Mouse (Mus musculus): ENCODE results near the gene Ranbp3.

The Ranbp3 gene

DNA sequence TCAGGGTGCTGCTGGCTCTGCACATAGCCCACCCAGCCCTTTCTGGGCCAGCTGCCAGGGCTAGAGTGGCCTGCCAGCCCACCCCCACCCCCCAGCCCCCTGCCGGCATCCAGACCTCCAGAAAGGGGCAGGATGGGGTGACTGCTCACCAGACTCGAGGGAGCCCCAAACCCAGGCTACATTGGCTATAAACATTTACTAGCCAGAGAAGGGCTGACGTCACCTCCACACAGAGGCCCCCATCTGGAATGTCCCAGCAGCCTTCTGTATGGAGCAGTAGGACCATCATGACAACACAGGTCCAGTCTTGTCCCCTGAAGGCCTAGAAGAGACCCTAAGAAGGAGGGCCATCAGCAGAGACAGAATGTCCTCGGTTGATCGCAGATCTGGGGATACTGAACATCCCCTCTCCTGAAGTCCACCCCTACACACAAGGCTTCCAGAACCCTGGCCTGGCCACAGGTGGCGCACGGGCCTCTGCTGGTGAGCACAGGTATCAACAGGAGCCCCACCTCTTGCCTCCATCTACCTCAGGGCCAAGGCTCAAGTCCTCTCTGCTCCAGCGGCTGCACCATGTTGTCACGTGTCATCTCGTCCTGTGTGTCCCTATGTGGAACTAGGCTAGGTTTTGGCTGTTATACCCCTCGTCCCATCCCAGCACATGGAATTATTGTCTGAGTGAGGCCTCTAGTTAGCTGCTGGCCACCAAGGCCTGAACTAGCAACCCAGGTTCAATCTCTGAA lies 50.5 kb downstream of the Ranbp3 start:
- DNase-seq (ENCODE audit: low spot score in 2 of 2): no peak

DNA sequence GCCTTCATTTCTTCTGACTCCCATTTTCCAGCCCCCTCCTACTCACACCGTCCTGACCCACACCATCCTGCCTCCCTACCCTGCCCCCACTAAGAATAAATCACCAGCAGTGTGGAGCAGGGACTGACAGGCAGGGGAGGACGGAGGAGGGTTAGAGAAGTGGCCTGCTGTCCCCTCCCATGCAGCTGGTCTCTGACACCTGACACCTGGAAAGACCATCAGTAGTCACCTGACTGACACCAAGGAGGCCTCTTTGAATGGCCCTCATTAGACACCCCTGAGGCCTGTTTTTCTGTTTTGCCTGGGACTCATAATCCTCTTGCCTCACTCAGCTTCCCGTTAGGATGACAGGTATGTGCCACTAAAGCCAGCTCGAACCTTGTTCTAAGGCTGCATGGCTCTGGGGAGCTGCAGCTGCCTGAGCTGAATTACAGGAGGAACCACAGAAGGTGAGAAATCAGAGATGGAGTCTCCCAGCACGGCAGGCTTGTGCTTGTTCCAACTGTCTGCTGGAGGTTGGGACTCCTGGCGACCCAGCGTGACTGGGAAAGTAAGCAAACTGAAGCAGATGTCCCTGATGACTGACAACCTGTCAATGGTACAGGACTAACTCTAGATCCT lies 54.0 kb downstream of the Ranbp3 start:
- no peak for DNase-seq (ENCODE audit: low spot score in 2 of 2)

DNA sequence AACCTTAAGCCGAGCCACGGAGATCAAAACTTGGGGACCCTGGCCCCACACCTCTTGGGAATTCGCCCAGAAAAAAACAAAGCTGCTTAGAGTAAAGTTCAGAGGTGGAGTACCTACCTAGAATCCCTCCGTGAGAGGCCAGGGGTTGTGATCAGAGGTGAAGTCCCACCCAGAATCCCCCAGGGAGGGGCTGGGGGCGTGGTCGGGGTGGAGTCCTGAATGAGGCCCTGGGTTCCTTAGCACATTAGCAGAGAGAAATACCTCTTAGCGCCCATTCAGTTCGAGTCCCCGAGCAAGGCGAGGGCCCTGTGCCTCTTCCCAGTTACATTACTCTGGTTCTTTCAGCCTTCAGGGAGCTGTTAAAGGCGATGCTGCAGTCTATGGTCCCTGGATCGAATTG lies 54.6 kb downstream of the Ranbp3 start:
- DNase-seq (ENCODE audit: low spot score in 2 of 2): no peak

DNA sequence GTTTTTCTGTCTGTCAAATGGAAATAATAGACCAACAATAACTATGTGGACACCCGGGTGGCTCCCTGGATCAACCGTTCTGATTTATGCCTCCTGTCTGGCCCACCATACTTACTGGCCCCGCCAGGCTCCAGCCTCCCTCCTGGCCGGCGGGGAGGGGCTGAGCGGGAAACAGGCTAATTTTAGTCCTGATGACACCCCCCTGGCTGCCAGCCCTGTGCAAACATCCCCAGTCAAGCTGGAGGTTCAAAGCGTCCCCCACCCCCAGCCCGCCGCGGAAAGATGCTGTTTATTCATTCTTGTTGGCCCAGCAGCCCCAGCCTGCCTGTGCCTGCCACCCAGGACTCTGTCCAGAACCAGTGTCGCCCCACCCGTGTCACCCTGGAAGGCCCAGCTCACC lies 55.0 kb downstream of the Ranbp3 start:
- DNase-seq (ENCODE audit: low spot score in 2 of 2): no peak

DNA sequence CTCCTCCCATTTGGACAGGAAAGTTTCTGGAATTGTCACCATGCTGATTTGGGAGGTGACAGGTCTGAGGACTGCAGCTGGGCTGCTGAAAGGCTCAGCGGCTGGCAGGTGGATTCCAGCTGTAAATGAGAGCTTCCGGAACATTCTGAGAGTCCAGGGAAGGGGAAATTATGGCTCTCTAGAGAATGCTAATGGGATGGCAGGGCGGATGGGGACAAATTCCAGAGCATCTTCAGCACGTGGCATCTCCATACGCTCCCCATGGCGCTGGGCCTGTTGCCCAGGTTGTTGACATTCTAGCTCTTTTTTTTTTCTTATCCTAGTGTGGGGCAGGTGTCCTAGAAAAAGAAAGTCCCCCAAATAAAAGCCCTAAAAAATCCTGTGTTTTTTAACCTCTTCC lies 56.1 kb downstream of the Ranbp3 start:
- DNase-seq (ENCODE audit: low spot score in 2 of 2): no peak

DNA sequence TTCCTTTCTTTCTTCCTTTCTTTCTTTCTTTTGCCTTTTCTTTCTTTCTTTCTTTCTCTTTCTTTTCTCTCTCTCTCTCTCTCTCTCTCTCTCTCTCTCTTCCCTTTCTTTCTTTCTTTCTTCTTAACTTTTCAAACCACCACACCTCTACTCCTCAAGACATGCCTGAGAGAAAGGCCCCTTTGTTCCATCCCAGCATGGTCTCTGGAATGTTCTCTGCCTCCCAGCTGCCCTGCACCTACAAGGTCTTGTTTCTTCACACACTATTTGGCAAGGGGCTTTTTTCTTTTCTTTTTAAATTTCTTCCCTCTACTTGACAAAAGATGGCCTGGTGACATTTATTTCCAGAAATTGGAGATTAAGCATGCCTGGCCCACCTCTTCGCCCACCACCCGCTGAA lies 56.6 kb downstream of the Ranbp3 start:
- DNase-seq (ENCODE audit: low spot score in 2 of 2): no peak

DNA sequence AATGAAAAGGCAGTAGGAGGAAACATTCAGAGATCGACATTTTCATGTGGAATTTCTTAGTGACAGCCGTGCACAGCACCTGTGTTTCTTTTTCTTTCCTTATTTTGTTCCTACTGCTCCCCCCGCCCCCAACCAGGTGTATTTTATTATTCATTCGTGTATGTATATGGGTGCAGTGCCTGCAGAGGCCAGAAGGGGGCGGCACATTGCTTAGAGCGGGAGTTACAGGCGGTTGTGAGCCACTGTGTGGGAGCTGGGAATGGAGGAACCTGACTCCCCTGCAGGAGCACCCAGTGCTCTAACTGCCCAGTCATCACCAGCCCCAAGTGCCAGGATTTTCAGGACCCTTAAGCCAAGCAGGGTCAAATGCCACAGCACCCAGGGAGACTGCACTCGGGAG lies 63.4 kb downstream of the Ranbp3 start:
- DNase-seq (ENCODE audit: low spot score in 2 of 2): no peak

DNA sequence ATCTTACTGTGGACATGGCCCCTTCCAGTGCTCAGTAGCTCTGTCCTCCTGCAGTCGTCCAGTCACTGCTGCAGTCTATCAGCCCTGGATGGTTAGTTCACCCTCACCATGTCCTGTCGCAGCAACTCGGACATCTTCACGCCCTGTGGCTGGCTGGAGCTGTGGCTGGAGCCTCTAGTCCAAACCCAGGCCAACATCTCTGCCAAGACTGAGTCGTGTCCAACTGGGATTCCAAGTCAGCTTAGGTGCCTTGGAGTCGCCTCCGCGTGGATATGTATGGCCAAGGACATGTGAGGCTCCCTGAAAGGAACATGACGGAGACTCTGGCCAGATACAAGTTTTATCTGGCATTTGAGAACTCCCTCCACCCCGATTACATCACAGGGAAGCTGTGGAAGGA lies 65.1 kb downstream of the Ranbp3 start:
- no peak for DNase-seq (ENCODE audit: low spot score in 2 of 2)

DNA sequence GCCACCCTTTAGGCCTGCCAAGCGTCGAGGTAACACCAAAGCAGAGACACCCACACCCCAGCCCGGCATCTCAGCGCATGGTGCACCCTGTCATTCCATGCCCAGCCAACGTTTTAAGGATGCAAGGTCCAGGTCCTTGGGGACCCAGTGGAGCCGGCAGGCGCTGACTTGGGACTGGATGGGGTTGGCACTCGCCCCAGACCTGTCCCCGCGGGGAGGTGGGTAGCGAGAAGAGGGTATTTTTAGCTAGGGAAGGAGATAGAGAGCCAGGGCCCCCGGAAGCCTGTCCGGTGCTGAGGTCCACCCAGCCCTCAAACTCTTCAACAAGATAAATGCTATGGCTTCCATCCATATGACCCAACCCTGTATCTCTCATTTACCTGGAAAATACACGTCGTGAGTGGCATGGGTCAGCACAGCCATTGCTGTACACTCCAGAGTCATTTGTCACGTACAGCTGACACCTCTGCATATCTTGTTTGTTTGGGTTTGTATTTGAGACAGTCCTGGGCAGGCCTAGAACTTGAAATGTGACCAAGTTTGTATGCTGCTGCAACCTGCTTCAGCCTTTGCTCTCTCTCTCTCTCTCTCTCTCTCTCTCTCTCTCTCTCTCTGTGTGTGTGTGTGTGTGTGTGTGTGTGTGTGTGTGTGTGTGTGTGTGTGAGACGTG lies 67.2 kb downstream of the Ranbp3 start:
- DNase-seq (ENCODE audit: low spot score in 2 of 2): peak; percentile 39 to 49

DNA sequence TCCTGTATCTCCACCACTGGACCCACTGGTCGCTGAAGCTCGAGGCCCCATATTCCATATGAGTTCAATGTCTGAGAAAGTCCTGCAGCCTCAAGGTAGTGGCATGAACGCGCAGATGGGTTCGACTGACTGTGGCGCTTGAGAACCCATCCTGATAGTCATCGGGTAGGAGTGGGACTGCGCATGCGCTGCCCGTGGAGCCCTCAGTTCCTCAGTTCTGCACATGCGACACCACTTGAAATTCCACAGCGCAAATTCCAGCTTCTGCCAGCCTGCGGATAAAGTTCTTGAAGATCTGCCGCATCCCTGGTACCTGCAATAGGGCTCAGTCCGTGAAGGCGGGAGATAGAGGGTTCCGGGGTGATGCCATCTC lies 67.7 kb downstream of the Ranbp3 start:
- no peak for DNase-seq (ENCODE audit: low spot score in 2 of 2)

DNA sequence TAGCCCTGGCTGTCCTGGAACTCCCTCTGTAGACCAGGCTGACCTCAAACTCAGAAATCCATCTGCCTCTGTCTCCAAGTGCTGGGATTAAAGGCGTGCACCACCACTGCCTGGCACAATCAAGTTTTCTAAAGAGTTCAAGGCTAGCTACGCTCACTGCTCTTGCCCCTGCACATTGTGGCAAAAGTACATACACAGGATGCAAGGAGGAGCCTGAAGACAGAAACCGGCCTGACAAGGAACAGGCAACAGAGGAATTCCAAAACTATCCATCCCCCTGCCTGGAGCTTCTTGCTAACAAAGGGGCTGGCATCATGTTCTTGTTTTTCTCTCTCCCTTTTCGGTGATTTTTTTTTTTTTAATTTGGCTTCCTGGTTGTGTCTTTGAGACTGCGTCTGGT lies 71.1 kb downstream of the Ranbp3 start:
- DNase-seq (ENCODE audit: low spot score in 2 of 2): no peak

DNA sequence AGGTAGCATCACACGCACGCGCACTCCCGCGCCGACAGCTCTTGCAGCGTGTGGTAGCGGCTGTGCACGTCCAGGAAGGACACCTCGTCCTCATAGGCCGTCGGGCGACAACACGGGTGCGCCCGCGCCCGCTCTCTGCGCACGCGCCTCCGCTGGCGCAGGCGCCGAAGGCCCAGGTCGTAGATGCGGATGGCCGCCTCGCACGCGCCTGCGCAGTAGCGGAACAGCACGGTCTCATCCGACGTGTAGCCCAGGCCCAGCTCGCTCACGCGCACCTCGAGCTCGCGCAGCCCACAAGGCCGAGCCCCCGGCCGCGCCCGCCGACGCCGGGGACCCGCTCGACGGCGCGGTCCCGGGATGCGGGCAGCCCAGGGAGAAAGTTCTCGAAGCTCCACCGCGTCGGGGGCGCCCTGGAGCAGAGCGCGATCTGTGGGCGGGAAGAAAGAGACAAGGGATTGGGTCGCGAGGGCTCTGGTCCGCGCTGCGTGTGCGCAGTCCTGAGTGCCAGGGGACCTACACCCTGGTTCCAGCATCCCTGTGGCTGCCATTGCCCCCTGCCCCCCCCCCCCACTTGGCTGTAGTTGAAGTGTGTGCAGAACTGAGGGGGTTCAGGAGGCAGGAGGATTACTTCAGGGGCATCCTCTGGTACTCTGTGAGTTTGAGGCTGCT lies 78.4 kb downstream of the Ranbp3 start:
- no peak for DNase-seq (ENCODE audit: low spot score in 2 of 2)

DNA sequence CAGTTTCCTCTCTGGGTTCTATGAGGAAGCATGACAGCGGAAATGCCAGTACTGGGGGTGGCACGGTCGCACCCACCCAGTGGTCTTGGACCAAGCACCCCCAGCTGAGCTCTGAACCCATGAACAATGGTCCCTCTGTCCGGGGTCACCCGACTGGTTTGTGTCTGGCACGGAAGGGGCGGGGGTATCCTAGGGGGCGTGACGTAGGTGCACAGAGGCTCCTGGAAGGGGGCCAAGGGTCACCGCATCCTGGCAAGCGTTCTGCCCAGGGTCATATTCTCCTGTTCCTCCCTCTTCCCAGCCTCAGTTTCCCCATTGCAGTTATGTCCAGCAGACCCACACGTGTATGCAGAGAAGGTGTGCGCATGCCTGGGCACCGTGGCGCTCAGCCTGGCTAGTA lies 80.4 kb downstream of the Ranbp3 start:
- DNase-seq (ENCODE audit: low spot score in 2 of 2): no peak

DNA sequence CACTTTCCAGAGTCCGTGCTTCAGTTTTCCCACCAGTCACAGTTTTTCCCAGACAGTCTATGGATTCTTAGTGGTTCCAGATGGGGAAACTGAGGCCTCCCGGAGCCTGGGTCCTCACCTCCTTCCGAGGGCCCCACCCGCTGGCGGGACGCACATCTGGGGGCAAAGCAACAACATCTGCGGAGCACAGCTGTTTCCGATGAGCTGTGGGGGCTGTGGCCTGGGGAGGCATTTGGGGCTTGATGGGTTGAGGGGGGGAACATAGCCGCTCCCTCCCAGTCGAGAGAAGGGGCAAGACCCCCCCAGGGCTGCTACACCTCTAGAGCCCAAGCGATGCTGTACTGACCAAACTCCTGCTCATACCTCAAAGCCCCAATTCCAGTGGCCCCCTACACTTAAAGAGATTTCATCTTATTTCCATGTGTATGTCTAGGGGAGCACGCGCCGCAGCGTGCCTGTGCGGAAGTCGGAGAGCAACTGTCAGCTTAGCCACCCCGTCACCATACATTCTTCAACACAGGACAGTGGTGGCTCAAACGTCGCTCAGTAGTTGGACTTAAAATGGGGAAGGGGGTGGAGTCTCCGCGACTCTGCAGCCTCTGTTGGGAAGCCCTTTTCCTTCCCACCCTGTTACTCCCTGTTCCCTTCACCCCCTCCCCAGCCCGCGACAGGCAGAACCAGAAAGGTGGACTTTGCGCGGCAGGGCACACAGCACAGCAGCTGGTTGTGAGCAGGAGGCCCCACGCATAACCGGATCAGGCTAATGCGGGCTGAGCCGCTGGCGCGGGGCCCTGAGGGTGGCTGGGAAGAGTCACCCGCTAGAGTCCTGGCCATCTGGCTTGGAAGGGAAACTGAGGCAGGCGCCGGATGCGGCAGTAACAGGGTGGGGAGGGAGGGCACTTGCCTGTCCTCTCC lies 81.4 kb downstream of the Ranbp3 start:
- no peak for DNase-seq (ENCODE audit: low spot score in 2 of 2)

DNA sequence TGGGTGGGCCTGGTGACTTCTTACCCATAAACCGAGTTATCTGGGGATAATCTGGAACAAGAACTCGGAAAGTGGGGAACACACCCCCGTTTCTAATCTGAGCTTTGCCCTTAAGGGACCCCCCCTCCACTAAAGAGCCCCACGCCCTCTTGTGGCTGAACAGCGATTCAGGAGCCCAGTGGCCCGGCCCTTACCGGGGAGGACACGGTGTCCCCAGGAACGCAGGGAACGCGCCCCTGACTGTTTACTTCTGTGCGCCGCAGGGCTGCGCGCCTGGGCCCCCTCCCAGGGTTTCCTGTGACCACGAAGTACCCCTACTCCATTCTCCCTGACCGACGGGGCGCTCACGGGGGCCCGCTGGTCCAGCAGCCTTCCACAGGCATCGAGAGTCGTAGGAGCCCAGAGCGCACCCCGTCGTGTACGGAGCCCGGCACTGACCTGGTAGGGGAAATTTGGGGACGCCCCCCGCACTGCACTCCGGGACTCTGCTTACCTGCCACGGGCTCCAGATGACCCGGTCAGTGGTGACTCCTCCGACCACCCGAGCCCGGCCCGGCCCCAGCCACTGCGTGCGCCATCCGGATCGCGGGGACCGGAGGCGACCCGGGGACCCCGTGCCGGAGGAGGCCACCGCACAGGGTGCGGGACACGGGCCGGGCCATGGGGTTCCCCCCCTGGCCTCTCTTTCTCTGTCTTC lies 83.8 kb downstream of the Ranbp3 start:
- DNase-seq (ENCODE audit: low spot score in 2 of 2): no peak

DNA sequence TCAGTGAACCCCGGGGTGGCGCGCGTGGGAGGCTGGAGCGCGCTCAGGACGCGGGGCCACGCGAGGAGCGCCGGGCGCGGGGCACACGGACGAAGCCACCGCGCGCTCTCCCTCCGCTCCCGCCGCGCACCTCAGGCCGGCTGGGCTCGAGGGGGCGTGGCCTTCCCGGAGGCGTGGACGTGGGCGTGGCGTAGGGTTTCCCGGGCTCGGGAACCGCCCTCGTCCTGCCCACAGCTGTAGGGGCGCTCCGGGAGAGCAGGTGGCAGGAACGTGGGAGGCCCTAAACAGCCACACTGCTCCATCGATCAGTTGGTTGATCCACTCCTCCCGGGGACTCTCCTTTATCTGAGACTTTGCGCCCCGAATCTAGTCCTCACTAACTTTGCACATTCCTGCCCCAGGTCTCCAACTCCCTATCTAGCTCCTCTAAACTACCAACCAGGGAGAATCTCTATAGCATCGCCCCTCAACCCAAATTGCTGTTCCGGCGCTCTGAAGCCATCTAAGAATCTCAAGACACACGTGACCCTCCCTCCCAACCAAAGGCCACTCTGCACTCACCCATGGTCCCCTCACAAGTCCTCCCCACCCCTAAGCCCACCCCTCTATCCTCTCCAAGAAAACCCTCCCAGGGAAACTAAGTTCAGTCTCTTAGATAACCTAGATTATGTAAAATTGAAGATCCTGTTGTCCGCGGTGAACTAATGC lies 84.5 kb downstream of the Ranbp3 start, which contains the start of gene Nrtn:
Gene Nrtn, minus strand, starts transcription at position 115 of the 708 bp plus-strand sequence.
- peak; percentile 64 to 73 for DNase-seq (ENCODE audit: low spot score in 2 of 2)

DNA sequence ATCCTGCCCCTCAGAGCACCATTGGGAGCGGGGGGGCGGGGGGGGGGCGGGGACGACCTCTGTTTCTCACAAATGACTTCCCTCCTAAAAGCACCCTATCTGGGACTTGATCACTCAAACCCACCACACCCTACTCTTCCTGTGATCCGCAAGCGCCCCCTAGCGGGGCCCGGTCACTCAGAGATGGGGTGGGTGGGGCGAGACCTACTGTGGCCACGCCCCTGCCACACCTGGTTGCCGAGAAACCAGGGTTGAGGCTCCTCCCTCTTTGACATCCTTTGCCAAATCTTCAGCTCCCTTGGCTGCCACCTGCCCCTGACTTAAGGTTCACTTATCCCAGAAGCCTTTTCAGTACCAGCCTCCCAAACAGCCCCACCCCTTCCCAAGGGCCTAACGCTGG lies 85.0 kb downstream of the Ranbp3 start:
- DNase-seq (ENCODE audit: low spot score in 2 of 2): peak in 1 of 2 experiments; percentile 54

DNA sequence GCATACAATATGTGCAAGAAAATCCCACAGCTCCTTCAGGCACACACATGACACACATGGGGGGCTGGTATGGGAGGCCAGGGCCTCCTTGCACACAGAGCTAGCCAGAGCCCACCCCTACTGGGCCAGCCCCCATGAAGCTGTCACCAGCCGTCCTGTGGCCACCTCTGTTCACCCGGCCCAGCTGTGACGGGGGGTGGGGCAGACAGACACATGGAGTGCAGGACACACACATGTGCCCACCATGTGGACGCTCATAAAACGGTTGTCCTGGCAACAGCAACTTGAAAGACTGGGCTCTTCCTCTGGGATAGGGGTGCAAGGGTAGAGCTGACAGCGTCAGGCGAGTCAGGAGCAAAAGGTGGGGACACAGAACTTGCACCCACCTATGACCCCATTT lies 86.2 kb downstream of the Ranbp3 start:
- DNase-seq (ENCODE audit: low spot score in 2 of 2): no peak

DNA sequence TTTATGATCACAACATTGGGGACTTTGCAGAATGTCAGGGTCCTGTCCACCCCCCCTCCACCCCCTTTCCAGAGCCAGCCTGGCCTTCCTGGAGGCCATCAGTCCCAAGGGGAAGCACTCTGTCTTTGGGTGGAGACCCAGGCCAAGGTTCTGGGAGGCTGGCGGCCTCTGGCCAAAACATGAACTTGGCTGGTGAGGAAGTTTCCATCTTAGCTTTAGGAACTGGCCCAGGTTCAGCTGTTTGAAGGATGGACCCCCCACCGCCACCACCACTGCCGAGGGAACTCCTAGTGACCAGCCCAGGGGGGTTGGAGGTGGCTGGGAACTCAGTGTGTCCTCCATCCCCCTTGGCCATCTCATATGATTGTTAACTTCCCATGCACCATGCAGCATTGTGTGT lies 88.0 kb downstream of the Ranbp3 start:
- DNase-seq (ENCODE audit: low spot score in 2 of 2): no peak
